Comparison of ENCODE assay signal across 9 mouse cellular contexts in the genomic region with DNA sequence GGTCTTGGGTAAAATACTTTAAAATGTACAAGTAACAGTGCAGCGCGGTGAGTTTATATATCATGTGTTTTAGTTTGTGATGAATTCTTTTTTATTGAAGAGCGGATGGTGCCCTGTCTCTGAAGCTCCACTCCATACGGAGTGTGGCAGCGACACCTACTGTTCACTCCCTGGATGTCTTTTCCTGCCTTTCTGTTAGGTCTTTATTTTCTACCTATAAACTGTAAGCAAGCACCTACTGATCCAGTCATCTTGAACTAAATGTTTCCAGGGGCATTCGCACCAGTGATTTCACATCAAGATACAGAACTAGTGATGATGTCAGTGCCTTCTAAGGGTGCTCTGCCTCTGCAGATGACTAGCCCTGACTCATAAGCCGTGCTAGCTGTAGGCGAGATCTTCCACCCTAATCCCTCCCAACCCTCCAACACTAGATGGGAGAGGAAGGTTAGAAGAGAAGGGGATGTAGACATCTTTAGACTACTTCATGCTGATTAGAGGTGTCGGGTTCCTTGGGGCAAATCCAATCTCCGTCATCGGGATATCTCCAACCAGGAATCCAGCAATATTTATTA. TPM values are rescaled to one million over a fixed set of nuclear protein-coding genes. Genes with fewer than 3 reads are reported as not detected.
DNase-seq lines count a peak whose midpoint lies in the region; ATAC-seq and TF ChIP-seq lines count a peak whose summit lies in the region.
"Had no signal": no experiment of that assay in that cellular context is flagged by ENCODE, and none has a peak within 500 bp of the region (broad histone marks: within the 10 kb centered on the region; RNA-seq: fewer than 3 reads in every experiment).

No protein-coding gene starts in this region.

- no peaks in the 10 kb centered on the region for H3K9me3 ChIP-seq in intestine, embryonic 14.5 days (ENCODE audit: control insufficient read depth, low read length)
- no peaks in the 10 kb centered on the region for H3K9me3 ChIP-seq in intestine, embryonic 16.5 days (ENCODE audit: control insufficient read depth, low read length)
- no peaks in the 10 kb centered on the region for H3K9me3 ChIP-seq in hindbrain, embryonic 16.5 days (ENCODE audit: control insufficient read depth, low read length)
- no peaks in the 10 kb centered on the region for H3K9me3 ChIP-seq in liver, postnatal 0 days (ENCODE audit: low read length)
- H3K9me3 ChIP-seq in stomach, postnatal 0 days (ENCODE audit: control insufficient read depth, low read length) = no peaks in the 10 kb centered on the region

- H3K27ac ChIP-seq in intestine, embryonic 14.5 days (ENCODE audit: low read depth) = no peak overlapping the region
- H3K27ac ChIP-seq in intestine, embryonic 16.5 days (ENCODE audit: low read length) = no peak overlapping the region
- no peak overlapping the region for H3K27ac ChIP-seq in hindbrain, embryonic 16.5 days (ENCODE audit: low read depth, low read length)
- no peak overlapping the region for H3K27ac ChIP-seq in liver, postnatal 0 days (ENCODE audit: low read depth)
- H3K27ac ChIP-seq in stomach, postnatal 0 days (replicated peaks) = no peak overlapping the region
- H3K27ac ChIP-seq: macrophage had no signal

- ATAC-seq in intestine, embryonic 14.5 days (replicated peaks; ENCODE audit: low FRiP score, low TSS enrichment, low read depth) = no peak; the same call in 1 of the 2 replicates
- ATAC-seq in intestine, embryonic 16.5 days = no peak
- ATAC-seq in hindbrain, embryonic 16.5 days = peak; percentile 71
- ATAC-seq in liver, postnatal 0 days = no peak
- ATAC-seq in stomach, postnatal 0 days (ENCODE audit: low FRiP score, low TSS enrichment) = no peak

- peaks cover 30% of the 10 kb centered on the region for H3K36me3 ChIP-seq in intestine, embryonic 14.5 days (ENCODE audit: control insufficient read depth, insufficient read depth, low read length)
- no peaks in the 10 kb centered on the region for H3K36me3 ChIP-seq in intestine, embryonic 16.5 days (ENCODE audit: control insufficient read depth, insufficient read depth, low read length)
- H3K36me3 ChIP-seq in hindbrain, embryonic 16.5 days (ENCODE audit: control insufficient read depth, insufficient read depth, low read length) = no peaks in the 10 kb centered on the region
- H3K36me3 ChIP-seq in liver, postnatal 0 days (replicated peaks; ENCODE audit: insufficient read depth, low read length) = peaks cover 20% of the 10 kb centered on the region
- H3K36me3 ChIP-seq in stomach, postnatal 0 days (ENCODE audit: control insufficient read depth, insufficient read depth, low read length) = no peaks in the 10 kb centered on the region; the same call in 1 of the 2 replicates

- H3K27me3 ChIP-seq in intestine, embryonic 14.5 days (replicated peaks; ENCODE audit: control insufficient read depth, insufficient read depth, low read length) = no peaks in the 10 kb centered on the region
- no peaks in the 10 kb centered on the region for H3K27me3 ChIP-seq in intestine, embryonic 16.5 days (replicated peaks; ENCODE audit: control insufficient read depth, insufficient read depth, low read length)
- H3K27me3 ChIP-seq in hindbrain, embryonic 16.5 days (replicated peaks; ENCODE audit: control insufficient read depth, insufficient read depth, low read length) = no peaks in the 10 kb centered on the region
- H3K27me3 ChIP-seq in liver, postnatal 0 days (ENCODE audit: insufficient read depth, low read length) = no peaks in the 10 kb centered on the region
- H3K27me3 ChIP-seq in stomach, postnatal 0 days (ENCODE audit: control insufficient read depth, insufficient read depth, low read length) = no peaks in the 10 kb centered on the region

- TF ChIP-seq CTCF in liver, postnatal 0 days (IDR thresholded peaks at IDR 0.05; ENCODE audit: low read depth) = peak; percentile 66
- TF ChIP-seq CTCF in stomach, postnatal 0 days (IDR thresholded peaks at IDR 0.05; ENCODE audit: low read depth) = peak; percentile 82

- 68% methylated on average over 11 of the region's 11 CpGs for WGBS in intestine, embryonic 14.5 days
- WGBS in intestine, embryonic 16.5 days = 71% methylated on average over 11 of the region's 11 CpGs
- WGBS in hindbrain, embryonic 16.5 days = 75% methylated on average over 11 of the region's 11 CpGs
- 85% methylated on average over 11 of the region's 11 CpGs for WGBS in liver, postnatal 0 days (ENCODE audit: insufficient replicate concordance)
- WGBS in stomach, postnatal 0 days = 62% methylated on average over 11 of the region's 11 CpGs

- H3K4me1 ChIP-seq in intestine, embryonic 14.5 days (replicated peaks; ENCODE audit: control insufficient read depth, insufficient read depth, low read length) = 0 out of 2 replicates have a peak, but pooled peaks cover 2% of the 10 kb centered on the region
- H3K4me1 ChIP-seq in intestine, embryonic 16.5 days (ENCODE audit: control insufficient read depth, insufficient read depth, low read length) = no peaks in the 10 kb centered on the region
- no peaks in the 10 kb centered on the region for H3K4me1 ChIP-seq in hindbrain, embryonic 16.5 days (ENCODE audit: control insufficient read depth, insufficient read depth, low read depth, low read length)
- H3K4me1 ChIP-seq in liver, postnatal 0 days (ENCODE audit: insufficient read depth) = no peaks in the 10 kb centered on the region
- H3K4me1 ChIP-seq in stomach, postnatal 0 days (replicated peaks; ENCODE audit: control insufficient read depth, insufficient read depth) = no peaks in the 10 kb centered on the region

- peak; percentile 65 for DNase-seq in intestine, embryonic 14.5 days (ENCODE audit: low spot score)
- peak; percentile 63 for DNase-seq in ES-CJ7 (ENCODE audit: low read depth, low spot score)
- peak; percentile 66 for DNase-seq in adrenal gland, postnatal 10 days
- peak; percentile 43 for DNase-seq in liver, postnatal 0 days
- peak; percentile 40 for DNase-seq in stomach, postnatal 0 days (ENCODE audit: low spot score)
- no peak for DNase-seq in heart, adult 8-10 months (ENCODE audit: low spot score)

- no peak overlapping the region for H3K4me3 ChIP-seq in intestine, embryonic 14.5 days (ENCODE audit: low read depth, low read length)
- H3K4me3 ChIP-seq in intestine, embryonic 16.5 days (ENCODE audit: low read length) = no peak overlapping the region
- H3K4me3 ChIP-seq in hindbrain, embryonic 16.5 days (ENCODE audit: low read length) = no peak overlapping the region
- H3K4me3 ChIP-seq in liver, postnatal 0 days (ENCODE audit: low read depth, low read length) = no peak overlapping the region
- no peak overlapping the region for H3K4me3 ChIP-seq in stomach, postnatal 0 days (ENCODE audit: low read depth, low read length)

- no peak for TF ChIP-seq EP300 in liver, postnatal 0 days (IDR thresholded peaks at IDR 0.05; ENCODE audit: low read depth)
- no peak for TF ChIP-seq EP300 in stomach, postnatal 0 days (optimal IDR thresholded peaks at IDR 0.05)

- no peak overlapping the region for H3K9ac ChIP-seq in intestine, embryonic 14.5 days (ENCODE audit: low read length)
- H3K9ac ChIP-seq in intestine, embryonic 16.5 days (ENCODE audit: low read depth, low read length) = no peak overlapping the region
- H3K9ac ChIP-seq in hindbrain, embryonic 16.5 days (ENCODE audit: low read depth, low read length) = no peak overlapping the region
- H3K9ac ChIP-seq in liver, postnatal 0 days (replicated peaks) = no peak overlapping the region
- no peak overlapping the region for H3K9ac ChIP-seq in stomach, postnatal 0 days (ENCODE audit: low read length)

- H3K4me2 ChIP-seq in intestine, embryonic 14.5 days (ENCODE audit: low read length) = no peak overlapping the region
- H3K4me2 ChIP-seq in intestine, embryonic 16.5 days (ENCODE audit: low read depth, low read length) = no peak overlapping the region
- no peak overlapping the region for H3K4me2 ChIP-seq in hindbrain, embryonic 16.5 days (ENCODE audit: low read length)
- no peak overlapping the region for H3K4me2 ChIP-seq in liver, postnatal 0 days (ENCODE audit: low read depth, low read length)
- H3K4me2 ChIP-seq in stomach, postnatal 0 days (replicated peaks; ENCODE audit: low read depth) = no peak overlapping the region

RNA-seq across cellular contexts. Expression of gene Kif14, which starts 55.3 kb away (rescaled TPM):
- 7.6 and 7.8 TPM in 2 replicates for polyA plus RNA-seq in intestine, embryonic 14.5 days (2014; fragmentation: Nextera tagmentation; extraction: Ambion mirVana)
- polyA plus RNA-seq in intestine, embryonic 16.5 days (2015; fragmentation: Nextera tagmentation; extraction: Ambion mirVana) = 2.5 and 2.7 TPM in 2 replicates
- 1 to 10 TPM; 3.1 to 4.9 TPM for total RNA-seq in adrenal gland, postnatal 10 days (2021)
- polyA plus RNA-seq in hindbrain, embryonic 16.5 days (2015; fragmentation: Nextera tagmentation; extraction: Ambion mirVana) = 0.74 and 0.87 TPM in 2 replicates
- polyA plus RNA-seq in liver, postnatal 0 days (2015; fragmentation: Nextera tagmentation; extraction: Ambion mirVana) = 1.9 and 2.3 TPM in 2 replicates
- polyA plus RNA-seq in stomach, postnatal 0 days (2015; fragmentation: Nextera tagmentation; extraction: Ambion mirVana) = 0.63 and 1.1 TPM in 2 replicates
- total RNA-seq in heart, adult 8-10 months (2022) = under 1 TPM in 3 of 4 experiments, not detected in 1; 0.06 to 0.37 (median 0.11) TPM
